Mouse (Mus musculus) ES-Bruce4 (cell line): ENCODE results near the gene Rbl2.

ENCODE experiments used
- CTCF ChIP-seq: IDR thresholded peaks from one replicate; pipeline ENCODE4 v1.8.1; 2011; ENCODE audit warnings: low read depth, low read length
- POLR2A ChIP-seq: IDR thresholded peaks from one replicate; pipeline ENCODE4 v1.8.1; 2011; ENCODE audit warnings: low read length; ENCODE audit not compliant: insufficient read depth

- TF ChIP-seq CTCF: no peak
- no peak for TF ChIP-seq POLR2A
These were observed 62.9 kb downstream of the Rbl2 start for GRCm38 (mm10) chr8:91132731-91133130.
